Mouse (Mus musculus) megakaryocyte, embryonic 14.5 days (primary cell): Measurements from ENCODE around the gene Fam129a. TPM values are rescaled to one million over a fixed set of nuclear protein-coding genes. Genes with fewer than 3 reads are reported as not detected.
"Not testable (repeated sequence)": the region's sequence is repeated elsewhere in the genome, so short reads cannot be mapped to it uniquely, and the experiment has no call there.

ENCODE experiments used
- H3K27me3 ChIP-seq: replicated peaks from 2 replicates; pipeline ENCODE3; 2012; ENCODE audit warnings: inconsistent platforms
- H3K36me3 ChIP-seq: replicated peaks from 2 replicates; pipeline ENCODE3; 2012; ENCODE audit warnings: low read length, inconsistent platforms, mixed read lengths
- H3K4me1 ChIP-seq: 2 replicates; pipeline ENCODE4 v1.6.1; 2012; ENCODE audit warnings: inconsistent platforms
- H3K4me3 ChIP-seq: replicated peaks from 2 replicates; pipeline ENCODE3; 2012; ENCODE audit warnings: moderate library complexity, mild to moderate bottlenecking, inconsistent platforms
- H3K9me3 ChIP-seq: 2 replicates; pipeline ENCODE4 v1.6.1; 2012; ENCODE audit warnings: inconsistent platforms
- FLI1 ChIP-seq: IDR thresholded peaks from 2 replicates; pipeline ENCODE4 v1.6.1; 2012; ENCODE audit warnings: low read length, inconsistent platforms, mixed read lengths
- GATA1 ChIP-seq: IDR thresholded peaks from 3 replicates; pipeline ENCODE4 v1.6.1; 2012; ENCODE audit warnings: mixed read lengths, low read length, inconsistent platforms, borderline replicate concordance
- polyA plus RNA-seq: library from polyadenylated mRNA; stranded (reverse); fragments of >175 nt; gene quantifications from 2 replicates; pipeline ENCODE4 v1.2.3, GENCODE M21; 2012; ENCODE audit warnings: low replicate concordance; ENCODE audit not compliant: insufficient read depth

The Fam129a gene
- polyA plus RNA-seq, 1 experiment = 1.0 TPM

DNA sequence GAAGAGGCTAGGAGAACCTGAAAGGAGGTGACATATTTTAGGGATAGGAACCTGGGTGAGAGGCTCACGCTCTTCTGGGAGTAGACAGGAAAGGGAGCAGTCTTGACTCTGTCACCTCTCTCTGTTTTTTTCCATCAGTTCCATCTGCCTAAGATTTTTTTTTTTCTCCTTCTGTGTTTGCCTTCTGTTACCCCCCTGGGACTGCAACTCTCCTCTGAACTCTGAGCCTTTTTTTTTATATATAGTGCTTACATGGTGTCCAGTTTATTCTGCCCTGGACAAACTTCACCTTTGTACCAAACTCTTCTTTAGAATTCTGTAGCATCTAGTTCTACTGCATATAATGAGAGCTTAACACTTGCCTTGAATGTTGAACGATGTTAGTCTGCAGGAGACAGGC, 33.3 kb downstream of the Fam129a start:
- H3K27me3 ChIP-seq = no peaks in the 10 kb centered on the region
- no peaks in the 10 kb centered on the region for H3K9me3 ChIP-seq
- H3K36me3 ChIP-seq = no peaks in the 10 kb centered on the region
- H3K4me1 ChIP-seq = peaks cover 3% of the 10 kb centered on the region; the same call in 1 of the 2 replicates
- TF ChIP-seq FLI1 = no peak
- no peak for TF ChIP-seq GATA1
- no peak overlapping the region for H3K4me3 ChIP-seq

DNA sequence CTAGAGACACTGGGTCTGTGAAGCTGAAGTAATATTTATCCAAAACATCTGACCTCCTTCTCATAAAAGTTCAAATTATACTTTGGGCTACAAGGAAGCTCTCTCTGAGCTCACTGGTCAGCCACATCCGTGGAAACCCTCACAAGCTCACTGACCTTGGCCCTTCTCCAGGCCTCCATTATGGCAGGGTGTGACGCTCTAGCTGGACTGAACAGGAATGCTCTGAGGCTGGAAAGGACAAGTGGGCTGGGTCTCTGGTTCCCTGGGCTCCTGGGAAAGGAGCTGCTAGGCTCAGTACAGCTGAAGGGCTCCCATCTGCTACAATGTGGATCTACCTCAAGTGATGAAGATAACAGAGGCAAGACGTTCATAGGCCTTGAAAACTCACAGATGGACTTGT, 37.0 kb downstream of the Fam129a start:
- H3K36me3 ChIP-seq, H3K4me3 ChIP-seq, H3K27me3 ChIP-seq, H3K9me3 ChIP-seq, H3K4me1 ChIP-seq: not testable (repeated sequence)

DNA sequence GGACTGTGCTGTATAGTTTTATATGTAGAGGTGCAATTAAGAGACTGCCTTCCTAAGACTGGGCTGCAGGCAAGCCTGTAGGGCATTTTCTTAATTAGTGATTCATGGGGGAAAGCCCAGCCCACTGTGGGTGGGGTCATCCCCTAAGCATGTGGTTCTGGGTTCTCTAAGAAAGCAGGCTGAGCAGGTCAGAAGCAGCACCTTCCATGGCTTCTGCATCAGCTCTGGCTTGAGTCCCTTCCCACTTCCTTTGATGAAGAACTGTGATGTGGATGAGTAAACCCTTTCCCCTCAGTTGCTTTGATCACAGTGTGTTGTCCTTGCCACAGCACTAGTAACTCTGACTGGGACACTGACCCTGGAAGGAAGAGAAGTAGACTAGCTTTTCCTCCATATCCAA, 39.6 kb downstream of the Fam129a start:
- no peaks in the 10 kb centered on the region for H3K36me3 ChIP-seq
- peaks cover 2% of the 10 kb centered on the region for H3K27me3 ChIP-seq
- no peak overlapping the region for H3K4me3 ChIP-seq
- no peak for TF ChIP-seq GATA1
- TF ChIP-seq FLI1 = no peak
- H3K4me1 ChIP-seq = 0 out of 2 replicates have a peak, but pooled peaks cover 3% of the 10 kb centered on the region
- H3K9me3 ChIP-seq = no peaks in the 10 kb centered on the region

DNA sequence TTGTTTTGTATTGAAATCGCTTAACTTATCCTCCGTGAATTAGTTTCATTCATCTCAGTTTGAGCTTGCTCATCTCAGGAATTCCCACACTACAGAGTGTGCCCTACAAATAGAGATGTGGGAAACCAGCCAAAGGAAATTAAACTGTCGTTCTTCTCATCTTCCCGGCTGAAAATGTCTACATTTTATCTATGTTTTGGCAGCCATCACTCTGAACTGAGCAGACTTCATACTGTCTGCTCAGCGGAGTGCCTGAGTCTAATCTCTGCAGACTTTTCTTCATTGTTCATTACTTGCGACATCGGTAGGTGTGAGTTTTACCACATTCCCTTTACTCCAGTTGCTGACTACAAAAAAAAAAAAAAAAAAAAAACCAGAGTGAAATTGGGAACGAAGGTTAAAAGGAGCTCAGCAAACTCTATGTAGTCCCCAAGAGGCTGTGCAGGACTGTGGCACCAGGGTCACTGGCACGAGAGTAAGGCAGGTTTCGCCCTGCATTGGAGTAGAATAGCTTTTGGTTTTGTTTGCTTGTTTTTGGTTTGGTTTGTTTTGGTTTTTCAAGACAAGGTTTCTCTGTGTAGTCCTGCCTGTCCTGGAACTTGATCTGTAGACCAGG, 43.4 kb downstream of the Fam129a start:
- H3K4me3 ChIP-seq = no peak overlapping the region
- H3K36me3 ChIP-seq = no peaks in the 10 kb centered on the region
- peaks cover 8% of the 10 kb centered on the region for H3K9me3 ChIP-seq
- TF ChIP-seq GATA1 (no peak), FLI1 (no peak)
- H3K4me1 ChIP-seq = peaks cover 11% of the 10 kb centered on the region
- peaks cover 2% of the 10 kb centered on the region for H3K27me3 ChIP-seq

DNA sequence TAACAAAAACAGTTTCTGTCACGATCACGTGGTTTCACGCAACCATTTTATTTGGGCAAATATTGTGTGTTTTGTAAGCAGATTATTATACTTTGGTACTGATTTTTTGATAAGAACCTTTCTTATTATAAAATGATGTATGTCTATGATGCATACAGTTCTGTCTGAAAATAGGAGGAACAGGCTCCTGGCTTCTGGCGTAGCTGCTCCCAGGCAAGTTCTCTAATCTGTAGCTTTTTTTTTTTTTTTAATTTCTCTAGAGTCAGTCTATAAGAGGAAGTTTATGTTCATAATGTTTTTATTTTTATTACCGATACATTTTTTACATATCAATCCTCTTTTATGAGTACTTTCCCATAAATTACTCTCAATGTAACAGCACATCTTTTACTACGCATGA, 44.6 kb downstream of the Fam129a start:
- Histone ChIP-seq H3K36me3 (no peaks in the 10 kb centered on the region), H3K9me3 (peaks cover 8% of the 10 kb centered on the region)
- no peak for TF ChIP-seq GATA1
- no peak for TF ChIP-seq FLI1

DNA sequence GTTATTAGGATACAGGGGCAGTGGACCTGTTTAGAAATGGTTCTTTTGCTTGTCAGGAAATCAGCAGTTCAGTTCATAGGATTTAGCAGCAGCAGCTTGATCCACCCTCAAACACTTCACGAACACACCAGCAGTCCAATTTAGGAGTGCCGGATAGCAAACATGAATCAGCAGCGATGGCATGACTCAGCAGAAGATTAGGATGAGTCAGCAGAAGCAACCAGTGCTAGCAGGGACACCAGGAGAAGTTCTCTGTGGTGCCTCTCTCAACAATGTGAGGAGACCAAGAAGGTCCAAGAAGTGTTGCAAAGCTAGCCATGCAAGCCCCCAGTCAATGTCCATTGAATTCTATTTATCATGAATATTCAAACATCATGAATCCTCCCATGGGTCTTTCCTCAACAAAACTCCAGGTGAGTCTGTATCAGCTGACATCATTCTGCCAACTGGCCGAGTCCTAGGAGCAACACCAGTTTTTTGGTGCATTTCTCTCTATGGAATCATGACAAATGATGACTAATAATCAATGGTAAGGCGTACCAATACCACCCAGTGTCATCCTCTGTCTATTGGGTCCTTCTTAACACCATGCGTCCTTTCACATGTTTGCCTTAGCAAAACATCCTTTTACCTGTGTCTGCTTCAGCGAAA, 45.7 kb downstream of the Fam129a start:
- Histone ChIP-seq H3K9me3 (peaks cover 8% of the 10 kb centered on the region), H3K4me1 (peaks cover 15% of the 10 kb centered on the region), H3K36me3 (no peaks in the 10 kb centered on the region), H3K27me3 (peaks cover 5% of the 10 kb centered on the region), H3K4me3 (no peak overlapping the region)
- no peak for TF ChIP-seq GATA1
- TF ChIP-seq FLI1 = no peak

More for the DNA sequence above, 44.6 kb downstream of the Fam129a start:
- H3K4me1 ChIP-seq = peaks cover 11% of the 10 kb centered on the region
- H3K27me3 ChIP-seq = peaks cover 5% of the 10 kb centered on the region
- no peak overlapping the region for H3K4me3 ChIP-seq

DNA sequence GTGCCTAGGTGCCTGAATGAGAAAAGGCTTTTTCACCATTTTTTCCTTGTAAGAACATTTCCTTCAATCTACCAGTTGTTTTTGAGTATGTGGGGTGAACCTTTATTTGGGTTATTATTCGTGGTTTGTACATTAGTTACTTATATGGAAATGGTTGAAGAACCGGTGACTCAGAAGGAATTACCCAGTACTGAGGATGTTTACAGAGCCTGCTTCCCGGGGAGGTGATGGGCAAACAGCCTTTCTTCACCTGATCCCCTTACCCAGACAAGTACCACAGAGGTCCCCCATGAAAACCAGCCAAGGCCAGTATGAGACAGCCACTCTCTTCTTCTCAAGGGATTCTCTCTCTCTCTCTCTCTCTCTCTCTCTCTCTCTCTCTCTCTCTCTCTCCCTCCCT, 47.3 kb downstream of the Fam129a start:
- Histone ChIP-seq H3K9me3 (peaks cover 8% of the 10 kb centered on the region), H3K36me3 (no peaks in the 10 kb centered on the region), H3K27me3 (peaks cover 3% of the 10 kb centered on the region), H3K4me1 (peaks cover 15% of the 10 kb centered on the region), H3K4me3 (no peak overlapping the region)
- TF ChIP-seq GATA1 = no peak
- no peak for TF ChIP-seq FLI1

DNA sequence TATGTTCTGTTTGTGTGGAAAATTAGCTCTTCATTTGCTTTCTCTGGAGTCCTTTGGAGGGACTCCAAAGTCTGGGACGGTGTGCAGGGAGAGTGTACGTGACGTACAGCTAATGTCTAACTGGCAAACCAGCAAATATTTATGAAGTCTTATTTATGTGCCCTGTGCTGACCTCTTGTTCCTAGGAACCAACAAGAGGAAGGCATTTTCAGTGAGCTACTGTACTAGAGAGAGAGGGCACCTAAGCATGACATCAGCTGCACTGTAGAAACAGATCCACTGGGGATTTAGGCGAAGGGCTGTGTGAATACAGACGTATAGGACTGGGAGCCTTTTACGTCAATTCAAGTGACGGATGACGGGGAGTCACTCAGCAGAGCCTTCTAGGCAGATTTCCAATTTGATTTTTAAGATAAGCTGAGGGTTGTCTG, 48.3 kb downstream of the Fam129a start:
- peaks cover 3% of the 10 kb centered on the region for H3K27me3 ChIP-seq
- H3K9me3 ChIP-seq = peaks cover 8% of the 10 kb centered on the region
- H3K4me3 ChIP-seq = no peak overlapping the region
- no peaks in the 10 kb centered on the region for H3K36me3 ChIP-seq
- TF ChIP-seq FLI1 = no peak
- no peak for TF ChIP-seq GATA1
- H3K4me1 ChIP-seq = peaks cover 15% of the 10 kb centered on the region

DNA sequence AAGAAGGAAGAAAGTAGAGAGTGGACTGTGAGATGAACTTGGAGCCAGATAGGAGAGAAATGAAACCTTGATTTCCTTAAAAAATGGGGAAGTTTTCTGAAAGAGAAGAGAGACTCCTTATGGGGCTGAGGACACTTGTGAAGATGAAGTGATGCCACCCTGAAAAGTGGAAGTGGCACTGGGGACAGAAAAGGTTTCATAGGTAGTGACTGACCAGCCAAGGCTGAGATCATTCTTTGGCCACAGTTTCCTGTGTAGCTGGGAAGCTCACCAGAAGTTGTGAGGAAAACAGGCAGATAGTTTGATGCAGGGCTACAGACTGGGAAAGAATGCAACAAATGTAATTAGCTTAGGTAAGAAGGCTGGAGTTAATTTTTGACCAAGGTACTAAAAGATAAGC, 49.7 kb downstream of the Fam129a start:
- Histone ChIP-seq H3K9me3 (peaks cover 8% of the 10 kb centered on the region), H3K27me3 (peaks cover 3% of the 10 kb centered on the region), H3K4me3 (no peak overlapping the region), H3K4me1 (peaks cover 15% of the 10 kb centered on the region), H3K36me3 (no peaks in the 10 kb centered on the region)
- no peak for TF ChIP-seq GATA1
- no peak for TF ChIP-seq FLI1

DNA sequence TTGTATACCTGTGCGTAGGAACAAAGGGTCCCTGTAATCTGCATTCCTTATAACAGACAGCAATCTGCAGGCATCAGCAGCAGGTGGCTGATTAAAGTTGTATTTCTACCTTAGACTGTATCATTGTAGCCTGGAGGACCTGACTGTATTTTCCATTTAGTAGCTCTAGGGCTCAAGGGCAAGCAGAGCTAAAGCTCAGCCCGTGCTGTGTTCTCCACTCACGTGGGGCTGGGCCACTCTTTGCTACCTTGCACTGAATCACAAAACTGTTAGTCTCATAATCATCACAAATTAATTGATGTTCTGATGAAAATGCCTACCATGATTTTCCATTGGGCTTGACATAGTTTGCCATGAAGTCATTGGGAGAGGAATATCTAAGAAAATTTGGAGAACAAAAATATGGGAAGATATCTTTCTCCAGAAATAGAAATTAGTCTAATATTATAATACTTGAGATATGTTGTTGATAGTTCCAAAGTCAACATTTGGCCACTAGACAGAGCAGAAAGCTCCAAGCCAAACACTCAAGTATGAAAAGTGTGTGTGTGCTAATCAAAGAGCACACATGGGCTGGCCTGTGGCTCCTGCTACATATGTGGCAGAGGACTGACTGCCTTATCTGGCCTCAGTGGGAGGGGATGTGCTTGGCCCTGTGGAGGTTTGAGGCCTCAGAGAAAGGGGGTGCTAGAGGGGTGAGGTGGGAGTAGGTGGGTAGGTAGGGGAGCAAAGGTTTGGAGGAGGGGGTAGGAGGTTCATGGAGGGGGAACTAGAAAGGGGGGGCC, 53.6 kb downstream of the Fam129a start:
- H3K9me3 ChIP-seq = no peaks in the 10 kb centered on the region
- peaks cover 7% of the 10 kb centered on the region for H3K4me1 ChIP-seq
- no peaks in the 10 kb centered on the region for H3K36me3 ChIP-seq
- TF ChIP-seq GATA1 (no peak), FLI1 (no peak)
- peaks cover 3% of the 10 kb centered on the region for H3K27me3 ChIP-seq
- no peak overlapping the region for H3K4me3 ChIP-seq
